Mouse (Mus musculus) CH12.LX (cell line): Measurements from ENCODE around the gene Slc30a5. TPM values are rescaled to one million over a fixed set of nuclear protein-coding genes. Genes with fewer than 3 reads are reported as not detected.

Experiments used
- DNase-seq: peaks from one replicate; pipeline ENCODE4 v3.0.0-alpha.2; 2013; ENCODE audit errors: extremely low read depth
- H3K27ac ChIP-seq: 2 replicates; pipeline ENCODE4 v1.5.1; 2012; ENCODE audit warnings: low read depth, mild to moderate bottlenecking, control low read depth, moderate library complexity; ENCODE audit not compliant: insufficient read depth
- H3K27me3 ChIP-seq: replicated peaks from 2 replicates; pipeline ENCODE3; 2012; ENCODE audit warnings: inconsistent platforms
- H3K36me3 ChIP-seq, 2 experiments: replicated peaks in 1 of 2; 2 replicates each; pipeline versions ENCODE3 to v1.6.1; 2012; ENCODE audit warnings: inconsistent platforms in 1 of 2, low read length in 1 of 2, mild to moderate bottlenecking in 1 of 2, mixed read lengths in 1 of 2, moderate library complexity in 1 of 2; ENCODE audit not compliant: control insufficient read depth in 1 of 2, insufficient read depth in 1 of 2
- H3K4me1 ChIP-seq, 2 experiments: 2 replicates each; pipeline ENCODE4 v1.6.1; 2012; ENCODE audit warnings: inconsistent platforms in 1 of 2, moderate library complexity in 1 of 2; ENCODE audit not compliant: insufficient read depth in 2 of 2, control insufficient read depth in 1 of 2
- H3K4me2 ChIP-seq: 2 replicates; pipeline ENCODE4 v1.6.1; 2012; ENCODE audit warnings: low read depth, mild to moderate bottlenecking, control low read depth; ENCODE audit not compliant: poor library complexity, insufficient read depth, severe bottlenecking
- H3K4me3 ChIP-seq, 3 experiments: fragments of 150-350 bp in 1 of 3; sonication (generic) in 1 of 3; replicated peaks in 1 of 3; 2 replicates each; pipeline versions ENCODE3 to v1.5.1; 2011 to 2012; ENCODE audit warnings: low read depth in 2 of 3, low read length in 2 of 3, mild to moderate bottlenecking in 2 of 3, moderate library complexity in 2 of 3, control low read depth in 1 of 3, improper control_type of control experiment in 1 of 3, inconsistent platforms in 1 of 3, mixed read lengths in 1 of 3; ENCODE audit not compliant: poor library complexity in 1 of 3
- H3K79me2 ChIP-seq: replicated peaks from 2 replicates; pipeline ENCODE4 v1.6.1; 2012; ENCODE audit warnings: mild to moderate bottlenecking, moderate library complexity; ENCODE audit not compliant: control insufficient read depth, poor library complexity, insufficient read depth, severe bottlenecking; ENCODE audit errors: extremely low read depth
- H3K9ac ChIP-seq: 2 replicates; pipeline ENCODE4 v1.6.1; 2012; ENCODE audit warnings: low read depth, mild to moderate bottlenecking, control low read depth, moderate library complexity; ENCODE audit not compliant: insufficient read depth
- H3K9me3 ChIP-seq: replicated peaks from 2 replicates; pipeline ENCODE3; 2012; ENCODE audit warnings: low read length, inconsistent platforms, mixed read lengths
- BHLHE40 ChIP-seq: IDR thresholded peaks from 2 replicates; pipeline ENCODE4 v1.6.1; 2011; ENCODE audit warnings: mild to moderate bottlenecking, low read depth, low read length, improper control_type of control experiment
- CHD1 ChIP-seq: IDR thresholded peaks from 2 replicates; pipeline ENCODE4 v1.6.1; 2012; ENCODE audit warnings: low read depth, low read length, improper control_type of control experiment, inconsistent platforms
- CTCF ChIP-seq, 2 experiments: IDR thresholded peaks in 1 of 2; conservative IDR thresholded peaks in 1 of 2; 2 replicates each; pipeline ENCODE4 v1.5.1; 2011 to 2012; ENCODE audit warnings: low read depth in 2 of 2, low read length in 2 of 2, improper control_type of control experiment in 1 of 2, inconsistent platforms in 1 of 2, mild to moderate bottlenecking in 1 of 2, moderate library complexity in 1 of 2
- E2F4 ChIP-seq: IDR thresholded peaks from 2 replicates; pipeline ENCODE4 v1.6.1; 2011; ENCODE audit warnings: low read depth, low read length, improper control_type of control experiment; ENCODE audit not compliant: insufficient replicate concordance
- GABPA ChIP-seq: IDR thresholded peaks from 2 replicates; pipeline ENCODE4 v1.6.1; 2012; ENCODE audit warnings: low read depth, low read length, improper control_type of control experiment, inconsistent platforms; ENCODE audit not compliant: insufficient replicate concordance
- KAT2A ChIP-seq: IDR thresholded peaks from 2 replicates; pipeline ENCODE4 v1.6.1; 2012; ENCODE audit warnings: low read length, improper control_type of control experiment, inconsistent platforms; ENCODE audit not compliant: insufficient replicate concordance
- MAX ChIP-seq: IDR thresholded peaks from 2 replicates; pipeline ENCODE4 v1.6.1; 2011; ENCODE audit warnings: low read length, improper control_type of control experiment
- MEF2A ChIP-seq: IDR thresholded peaks from 2 replicates; pipeline ENCODE4 v1.6.1; 2014; ENCODE audit warnings: low read depth, mild to moderate bottlenecking, inconsistent platforms, low read length, improper control_type of control experiment, borderline replicate concordance
- MXI1 ChIP-seq: IDR thresholded peaks from 2 replicates; pipeline ENCODE4 v1.6.1; 2011; ENCODE audit warnings: mild to moderate bottlenecking, low read depth, low read length, improper control_type of control experiment
- MYC ChIP-seq: IDR thresholded peaks from 2 replicates; pipeline ENCODE4 v1.6.1; 2011; ENCODE audit warnings: low read depth, mild to moderate bottlenecking, improper control_type of control experiment, low read length
- NELFE ChIP-seq: IDR thresholded peaks from 2 replicates; pipeline ENCODE4 v1.6.1; 2011; ENCODE audit warnings: low read depth, low read length, improper control_type of control experiment
- PAX5 ChIP-seq: IDR thresholded peaks from 2 replicates; pipeline ENCODE4 v1.6.1; 2012; ENCODE audit warnings: low read length, inconsistent platforms, mixed read lengths
- RCOR1 ChIP-seq: conservative IDR thresholded peaks from 2 replicates; pipeline ENCODE4 v1.6.1; 2012; ENCODE audit warnings: low read depth, mild to moderate bottlenecking, inconsistent platforms, low read length, improper control_type of control experiment
- SIN3A ChIP-seq: IDR thresholded peaks from 2 replicates; pipeline ENCODE4 v1.6.1; 2012; ENCODE audit warnings: low read length, improper control_type of control experiment, inconsistent platforms
- TCF12 ChIP-seq: IDR thresholded peaks from 2 replicates; pipeline ENCODE4 v1.6.1; 2014; ENCODE audit warnings: low read depth, mild to moderate bottlenecking, inconsistent platforms, low read length, improper control_type of control experiment
- UBTF ChIP-seq: IDR thresholded peaks from 2 replicates; pipeline ENCODE4 v1.6.1; 2012; ENCODE audit warnings: low read depth, mild to moderate bottlenecking, inconsistent platforms, low read length, improper control_type of control experiment, moderate library complexity
- ZKSCAN1 ChIP-seq: IDR thresholded peaks from 2 replicates; pipeline ENCODE4 v1.6.1; 2012; ENCODE audit warnings: low read depth, inconsistent platforms, low read length, improper control_type of control experiment, borderline replicate concordance
- ZMIZ1 ChIP-seq: IDR thresholded peaks from 2 replicates; pipeline ENCODE4 v1.6.1; 2012; ENCODE audit warnings: low read depth, mild to moderate bottlenecking, inconsistent platforms, low read length, improper control_type of control experiment
- ZNF384 ChIP-seq: IDR thresholded peaks from 2 replicates; pipeline ENCODE4 v1.6.1; 2012; ENCODE audit warnings: low read depth, low read length, improper control_type of control experiment, inconsistent platforms
- dilution Hi-C: fragments of 300-500 bp; cut with MboI; formaldehyde crosslinking; loops from 2 replicates; pipeline ENCODE4 v1.14.3; 2020; ENCODE audit warnings: low sequenced_read_pairs; ENCODE audit not compliant: extremely low pct_unique_long_range_greater_than_20kb, extremely low pct_ligation_motif_present
- in situ Hi-C: fragments of 300-500 bp; cut with MboI; formaldehyde crosslinking; loops from 3 replicates; pipeline ENCODE4 v1.14.3; 2019; ENCODE audit warnings: low sequenced_read_pairs, low pct_ligation_motif_present, low pct_unique_long_range_greater_than_20kb, mixed read lengths
- polyA plus RNA-seq: library from polyadenylated mRNA; unstranded; fragments of >175 nt; gene quantifications from 2 replicates; pipeline ENCODE4 v1.2.1, GENCODE M21; 2012; ENCODE audit warnings: low read depth; ENCODE audit not compliant: insufficient read length
- total RNA-seq, 2 experiments: library from RNA; depleted of rRNA; stranded (reverse); fragments of 300-350 nt in 1 of 2; fragments of >200 nt in 1 of 2; gene quantifications; 2 replicates each; pipeline ENCODE4 v1.2.3; 2012 to 2014

Slc30a5 gene
- total and polyA plus RNA-seq, 3 experiments, result 54.4 to 99.9 (median 65.9) TPM

- TF ChIP-seq MYC (no peak), CHD1 (no peak), RCOR1 (no peak), ZKSCAN1 (no peak), NELFE (no peak), ZNF384 (no peak), MXI1 (no peak), BHLHE40 (no peak), CTCF (conservative IDR thresholded peaks at IDR 0.05 in 1 of 2, IDR thresholded peaks at IDR 0.05 in 1 of 2; ENCODE audit: low read depth in 2 of 2, low read length in 2 of 2) (no peak), SIN3A (no peak), TCF12 (no peak), PAX5 (no peak), UBTF (no peak), E2F4 (no peak), ZMIZ1 (no peak), KAT2A (no peak), GABPA (no peak), MEF2A (no peak)
- Histone ChIP-seq H3K9ac (no peak overlapping the region), H3K27me3 (no peaks in the 10 kb centered on the region), H3K36me3 (no peaks in the 10 kb centered on the region), H3K79me2 (no peaks in the 10 kb centered on the region), H3K4me3 (no peak overlapping the region), H3K27ac (no peak overlapping the region), H3K4me1 (peaks cover 6 to 31% of the 10 kb centered on the region in 2 experiments; a peak in 3 of 4 replicates), H3K4me2 (no peak overlapping the region), H3K9me3 (no peaks in the 10 kb centered on the region)
- in situ Hi-C loops (loop anchor here (25.0 kb wide), 1 partner anchor 833 kb away; no protein-coding TSS in a partner anchor), dilution Hi-C loops (no loop called here)
- no peak for DNase-seq
These were observed 46.1 kb upstream of the Slc30a5 start for GRCm38 (mm10) chr13:100879326-100879725.

GRCm38 (mm10) chr13:100878264-100878663, 45.0 kb upstream of the Slc30a5 start:
- Histone ChIP-seq H3K36me3 (no peaks in the 10 kb centered on the region), H3K4me3 (no peak overlapping the region), H3K27me3 (no peaks in the 10 kb centered on the region), H3K27ac (no peak overlapping the region), H3K79me2 (no peaks in the 10 kb centered on the region), H3K9me3 (no peaks in the 10 kb centered on the region), H3K4me2 (no peak overlapping the region), H3K4me1 (peaks cover 6 to 32% of the 10 kb centered on the region in 2 experiments; a peak in 3 of 4 replicates), H3K9ac (no peak overlapping the region)
- DNase-seq, result no peak
- dilution Hi-C loops (no loop called here), in situ Hi-C loops (loop anchor here (25.0 kb wide), 1 partner anchor 834 kb away; no protein-coding TSS in a partner anchor)
- TF ChIP-seq MAX, result no peak
- TF ChIP-seq SIN3A, result no peak
- TF ChIP-seq CTCF (conservative IDR thresholded peaks at IDR 0.05 in 1 of 2, IDR thresholded peaks at IDR 0.05 in 1 of 2; ENCODE audit: low read depth in 2 of 2, low read length in 2 of 2), result no peak
